Mouse (Mus musculus) brain, adult 2 months (tissue): ENCODE measurements around the gene Gm2000.
"Not testable (repeated sequence)": the region's sequence is repeated elsewhere in the genome, so short reads cannot be mapped to it uniquely, and the experiment has no call there.

Source experiments
- DNase-seq: peaks from one replicate; pipeline ENCODE4 v3.0.0; 2011; ENCODE audit warnings: low read depth, low spot score

Gm2000 gene

GRCm38 (mm10) chr1:156365740-156366139, at the start of gene Gm2000:
Gm2000 (plus strand) TSS chr1:156366040.
- no peak for DNase-seq

GRCm38 (mm10) chr1:156323126-156323525, 42.7 kb upstream of the Gm2000 start:
- DNase-seq, result no peak

- peak; percentile 5 for DNase-seq
Measured at GRCm38 (mm10) chr1:156340847-156341246, 25.0 kb upstream of the Gm2000 start.

- DNase-seq, result no peak
Measured at GRCm38 (mm10) chr1:156344433-156344832, 21.4 kb upstream of the Gm2000 start.

- DNase-seq, result no peak
Measured at GRCm38 (mm10) chr1:156345633-156346032, 20.2 kb upstream of the Gm2000 start.

GRCm38 (mm10) chr1:156349031-156349430, 16.8 kb upstream of the Gm2000 start:
- peak; percentile 1 for DNase-seq

GRCm38 (mm10) chr1:156350441-156350840, 15.4 kb upstream of the Gm2000 start:
- DNase-seq, result no peak

- no peak for DNase-seq
Measured at GRCm38 (mm10) chr1:156352466-156352865, 13.4 kb upstream of the Gm2000 start.

GRCm38 (mm10) chr1:156381217-156381616, 15.4 kb downstream of the Gm2000 start:
- no peak for DNase-seq

- DNase-seq, result no peak
Measured at GRCm38 (mm10) chr1:156386232-156386631, 20.4 kb downstream of the Gm2000 start.

GRCm38 (mm10) chr1:156386880-156387279, 21.0 kb downstream of the Gm2000 start:
- DNase-seq, result no peak

GRCm38 (mm10) chr1:156393148-156393547, 27.3 kb downstream of the Gm2000 start:
- DNase-seq, result peak; percentile 6

GRCm38 (mm10) chr1:156400159-156400558, 34.3 kb downstream of the Gm2000 start:
- DNase-seq, result not testable (repeated sequence)

GRCm38 (mm10) chr1:156402491-156402890, 36.7 kb downstream of the Gm2000 start:
- no peak for DNase-seq

- no peak for DNase-seq
Measured at GRCm38 (mm10) chr1:156403251-156403650, 37.4 kb downstream of the Gm2000 start.

- no peak for DNase-seq
Measured at GRCm38 (mm10) chr1:156408004-156408403, 42.2 kb downstream of the Gm2000 start.

- no peak for DNase-seq
Measured at GRCm38 (mm10) chr1:156408521-156408920, 42.7 kb downstream of the Gm2000 start.
